Mouse (Mus musculus) midbrain, embryonic 10.5 days (tissue): ENCODE data around the gene Ccr7. TPM values are rescaled to one million over a fixed set of nuclear protein-coding genes. Genes with fewer than 3 reads are reported as not detected.

Experiments used
- DNase-seq: peaks from one replicate; pipeline ENCODE4 v3.0.0-alpha.2; 2017; ENCODE audit warnings: low spot score
- H3K27ac ChIP-seq: fragments of 300-500 bp; sonication (generic); replicated peaks from 2 replicates; pipeline ENCODE4 v1.5.1; 2016; ENCODE audit warnings: mild to moderate bottlenecking
- H3K27me3 ChIP-seq: fragments of 300-500 bp; sonication (generic); 2 replicates; pipeline ENCODE4 v1.6.1; 2016; ENCODE audit warnings: low read depth, mild to moderate bottlenecking; ENCODE audit not compliant: poor library complexity, severe bottlenecking
- H3K36me3 ChIP-seq: fragments of 300-500 bp; sonication (generic); 2 replicates; pipeline ENCODE4 v1.6.1; 2016; ENCODE audit warnings: mild to moderate bottlenecking, moderate library complexity
- H3K4me1 ChIP-seq: fragments of 300-500 bp; sonication (generic); 2 replicates; pipeline ENCODE4 v1.6.1; 2016
- H3K4me3 ChIP-seq: fragments of 300-500 bp; sonication (generic); 2 replicates; pipeline ENCODE4 v1.5.1; 2016; ENCODE audit warnings: mild to moderate bottlenecking, moderate library complexity
- H3K9me3 ChIP-seq: fragments of 300-500 bp; sonication (generic); replicated peaks from 2 replicates; pipeline ENCODE4 v1.6.1; 2016; ENCODE audit warnings: mild to moderate bottlenecking
- WGBS: fragments of 180-500 bp; shearing (Covaris S2); methylation state at CpG from one replicate; pipeline ENCODE4 v1.1.7; 2016; 5-methylcytosine and 5-hydroxymethylcytosine counted together
- polyA plus RNA-seq: library from polyadenylated mRNA; unstranded; fragments of >200 nt; fragmentation: Nextera tagmentation; extraction: Ambion mirVana; gene quantifications from 2 replicates; pipeline ENCODE4 v1.2.1, GENCODE M21; 2016

The Ccr7 gene
- polyA plus RNA-seq, 1 experiment from 2014 or later, result 0.14 TPM

DNA sequence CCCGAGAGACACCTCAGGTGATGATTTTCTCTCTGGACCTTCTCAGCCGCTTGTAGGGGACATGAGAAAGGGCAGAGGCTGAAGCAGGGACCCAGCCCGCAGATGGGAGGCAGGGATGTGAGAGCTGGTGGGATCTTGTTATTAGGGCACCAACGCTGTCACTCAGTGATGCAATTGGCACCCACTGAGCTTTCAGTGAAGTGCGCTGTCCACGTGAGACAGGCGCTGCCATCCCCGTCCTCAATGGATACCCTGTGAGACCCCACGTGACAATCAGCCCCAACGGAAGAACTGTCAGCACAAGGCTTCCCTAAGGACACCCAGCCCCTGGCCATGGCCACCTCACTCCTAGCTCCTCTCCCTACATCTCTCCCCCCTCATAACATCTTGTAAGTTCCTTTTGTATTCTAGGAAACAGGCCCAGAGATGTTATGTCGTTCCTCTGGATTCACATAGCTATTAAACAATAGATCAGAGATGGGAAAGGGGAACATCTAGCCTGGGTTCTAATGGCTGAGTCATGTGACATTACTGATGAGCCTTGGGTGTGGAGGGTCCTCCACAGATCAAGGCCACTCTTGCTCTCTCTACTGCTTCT, 3.4 kb downstream of the Ccr7 start:
- Histone ChIP-seq H3K27ac (0 out of 2 replicates have a peak overlapping the region, but pooled peaks have one; percentile 13), H3K9me3 (no peaks in the 10 kb centered on the region), H3K36me3 (no peaks in the 10 kb centered on the region), H3K4me1 (peaks cover 36% of the 10 kb centered on the region), H3K4me3 (no peak overlapping the region), H3K27me3 (peaks cover 7% of the 10 kb centered on the region; the same call in 1 of the 2 replicates)
- WGBS, result 73% methylated on average over 11 of the region's 11 CpGs
- no peak for DNase-seq

DNA sequence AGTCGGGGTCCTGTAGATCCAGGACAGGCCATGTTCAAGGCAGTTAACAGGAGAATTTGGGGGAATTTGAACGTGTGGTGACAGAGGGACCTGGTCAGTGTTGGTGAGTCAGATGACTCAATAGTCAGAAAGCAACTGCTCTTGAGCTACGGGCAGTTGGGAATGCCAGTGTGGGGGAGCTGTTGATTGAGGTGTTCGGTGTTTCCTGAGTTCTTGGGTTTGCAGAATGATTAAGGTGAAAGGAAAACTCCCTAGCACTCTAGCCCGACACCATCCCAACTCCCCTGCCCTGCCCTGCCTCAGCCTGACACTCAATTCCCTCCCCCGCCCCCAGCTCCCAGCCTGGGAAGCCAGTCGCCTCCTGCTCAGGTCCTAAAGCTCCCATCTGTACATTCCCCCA, 4.0 kb downstream of the Ccr7 start:
- WGBS, result 58% methylated on average over 7 of the region's 7 CpGs
- Histone ChIP-seq H3K4me3 (no peak overlapping the region), H3K27ac (0 out of 2 replicates have a peak overlapping the region, but pooled peaks have one; percentile 13), H3K27me3 (peaks cover 7% of the 10 kb centered on the region; the same call in 1 of the 2 replicates), H3K4me1 (peaks cover 36% of the 10 kb centered on the region), H3K9me3 (no peaks in the 10 kb centered on the region), H3K36me3 (no peaks in the 10 kb centered on the region)
- no peak for DNase-seq

DNA sequence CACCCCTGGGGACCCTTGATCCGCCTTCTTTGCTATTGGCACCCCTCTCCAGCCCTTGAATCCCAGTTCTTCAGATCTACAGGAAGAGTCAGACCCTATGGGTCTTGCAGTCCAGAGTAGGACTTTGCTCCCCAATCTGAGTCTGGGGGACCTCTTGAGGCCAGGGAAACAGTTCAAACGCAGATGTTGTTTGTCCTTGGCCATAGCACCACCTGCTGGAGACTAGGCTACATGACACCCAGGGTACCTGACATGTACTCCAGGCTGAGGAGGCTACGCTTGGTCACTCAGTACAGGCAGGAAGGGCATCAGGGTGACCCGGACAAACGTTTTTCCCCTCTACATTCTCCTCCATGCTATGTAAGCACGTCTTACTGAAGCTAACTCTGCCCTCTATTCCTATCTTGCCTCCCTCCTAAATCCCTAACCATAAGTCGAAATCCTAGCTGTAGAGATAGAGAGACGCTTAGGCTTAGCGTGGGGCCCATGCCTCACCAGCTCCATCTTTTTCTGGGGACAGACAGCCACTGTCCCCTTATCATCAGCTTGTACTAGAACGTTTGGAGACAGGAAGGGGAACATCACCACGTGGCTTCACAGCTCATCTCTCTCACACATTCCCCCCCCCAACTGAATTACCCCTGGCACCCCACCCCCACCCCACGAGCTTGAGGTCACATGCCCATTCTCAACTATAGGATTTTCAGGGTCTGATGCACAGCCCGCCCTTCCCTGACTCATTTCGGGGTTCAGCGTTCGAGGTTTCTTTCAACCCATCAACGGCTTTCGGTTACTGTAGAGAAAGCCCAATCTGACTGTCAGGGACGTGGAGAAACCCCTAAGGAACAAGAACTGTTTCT, 4.7 kb downstream of the Ccr7 start:
- Histone ChIP-seq H3K27ac (peak overlapping the region; percentile 82), H3K36me3 (no peaks in the 10 kb centered on the region), H3K27me3 (peaks cover 7% of the 10 kb centered on the region; the same call in 1 of the 2 replicates), H3K4me3 (no peak overlapping the region), H3K9me3 (no peaks in the 10 kb centered on the region), H3K4me1 (peaks cover 36% of the 10 kb centered on the region)
- 52% methylated on average over 19 of the region's 19 CpGs for WGBS
- DNase-seq, result peak; percentile 85

DNA sequence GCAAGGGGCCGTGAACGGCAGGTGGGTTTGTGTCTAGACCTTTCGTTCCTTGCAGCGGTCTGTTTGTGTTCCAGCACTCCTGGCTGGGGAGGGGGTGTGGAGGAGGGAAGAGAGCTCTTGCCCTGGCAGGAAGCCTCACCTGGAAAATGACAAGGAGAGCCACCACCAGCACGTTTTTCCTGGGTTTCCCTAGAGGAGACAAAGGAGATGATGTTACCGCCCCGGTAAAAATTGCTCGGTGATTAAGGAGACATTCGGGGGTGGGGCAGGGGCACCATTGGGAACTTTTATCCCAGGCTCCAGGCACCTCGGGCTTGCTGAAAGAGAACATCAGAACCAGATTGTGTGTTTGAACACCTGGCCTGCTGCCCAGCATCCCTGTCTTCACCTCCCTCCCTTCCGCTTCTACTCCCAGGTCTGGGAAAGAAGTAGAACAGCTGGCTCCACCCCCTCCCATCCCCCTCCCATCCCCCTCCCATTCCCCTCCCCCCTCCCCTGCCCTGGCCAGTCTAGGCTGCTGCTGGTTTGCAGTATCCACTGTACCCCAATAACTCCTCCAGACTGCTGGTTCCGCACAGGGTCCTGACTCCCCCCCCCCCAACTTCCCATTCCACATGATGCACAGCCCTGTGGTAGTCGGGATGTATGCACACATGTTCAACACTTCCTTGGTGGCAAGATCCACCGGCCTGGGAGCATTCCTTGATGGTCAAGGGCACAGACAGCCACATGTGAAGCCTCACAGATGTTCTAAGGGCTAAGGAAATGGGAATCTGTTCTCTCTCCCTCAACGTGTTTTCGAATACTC, 5.8 kb downstream of the Ccr7 start:
- Histone ChIP-seq H3K27me3 (peaks cover 7% of the 10 kb centered on the region; the same call in 1 of the 2 replicates), H3K9me3 (no peaks in the 10 kb centered on the region), H3K4me1 (peaks cover 36% of the 10 kb centered on the region), H3K27ac (peak overlapping the region; percentile 82), H3K36me3 (no peaks in the 10 kb centered on the region), H3K4me3 (no peak overlapping the region)
- WGBS, result 34% methylated on average over 16 of the region's 16 CpGs
- DNase-seq, result peak; percentile 24

DNA sequence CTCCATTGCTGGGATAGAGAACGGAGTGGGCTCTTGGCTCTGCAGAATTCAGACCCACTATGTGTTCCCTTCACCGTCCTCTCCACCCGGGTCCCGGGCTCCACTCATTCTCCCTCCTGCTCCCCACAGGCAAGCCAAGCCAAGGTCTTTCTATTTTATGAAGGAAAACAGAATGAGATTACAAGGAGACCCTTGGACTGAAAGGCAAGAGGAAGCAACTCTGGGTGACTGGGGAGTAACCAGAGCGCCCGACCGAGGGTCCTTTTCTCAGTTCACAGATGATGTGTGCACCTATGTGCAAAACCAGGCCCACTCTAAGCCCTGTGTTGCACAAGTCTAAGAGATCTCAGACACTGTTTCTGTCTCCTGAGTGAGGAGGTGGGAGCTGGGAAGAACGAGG, 6.5 kb downstream of the Ccr7 start:
- H3K36me3 ChIP-seq, result no peaks in the 10 kb centered on the region
- H3K4me3 ChIP-seq, result no peak overlapping the region
- no peaks in the 10 kb centered on the region for H3K9me3 ChIP-seq
- H3K4me1 ChIP-seq, result peaks cover 40% of the 10 kb centered on the region
- peak overlapping the region; percentile 82 for H3K27ac ChIP-seq
- WGBS, result 80% methylated on average over 8 of the region's 8 CpGs
- no peak for DNase-seq
- H3K27me3 ChIP-seq, result peaks cover 7% of the 10 kb centered on the region; the same call in 1 of the 2 replicates

DNA sequence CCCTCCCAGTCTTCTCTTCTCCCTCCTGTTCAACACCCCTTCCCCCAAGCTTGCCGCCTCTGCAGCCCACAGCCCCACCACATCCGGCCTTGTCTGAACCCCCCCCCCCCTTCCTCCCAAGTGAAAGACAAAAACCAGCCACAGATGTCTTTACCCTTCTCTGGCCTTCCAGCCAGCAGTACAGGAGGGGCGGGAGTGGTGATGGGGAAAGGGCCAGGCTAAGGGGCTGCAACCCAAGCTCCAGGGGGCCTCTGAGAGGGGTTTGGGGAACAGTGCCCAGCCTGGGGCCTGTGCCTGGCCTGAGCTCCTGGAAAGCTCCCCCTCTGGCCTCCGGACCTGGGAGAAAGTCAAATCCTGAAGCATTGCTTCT, 7.0 kb downstream of the Ccr7 start:
- WGBS, result 29% methylated on average over 4 of the region's 4 CpGs
- H3K36me3 ChIP-seq, result no peaks in the 10 kb centered on the region
- H3K27ac ChIP-seq, result peak overlapping the region; percentile 82
- H3K27me3 ChIP-seq, result peaks cover 7% of the 10 kb centered on the region; the same call in 1 of the 2 replicates
- DNase-seq, result peak; percentile 41
- peaks cover 43% of the 10 kb centered on the region for H3K4me1 ChIP-seq
- H3K4me3 ChIP-seq, result no peak overlapping the region
- H3K9me3 ChIP-seq, result no peaks in the 10 kb centered on the region

DNA sequence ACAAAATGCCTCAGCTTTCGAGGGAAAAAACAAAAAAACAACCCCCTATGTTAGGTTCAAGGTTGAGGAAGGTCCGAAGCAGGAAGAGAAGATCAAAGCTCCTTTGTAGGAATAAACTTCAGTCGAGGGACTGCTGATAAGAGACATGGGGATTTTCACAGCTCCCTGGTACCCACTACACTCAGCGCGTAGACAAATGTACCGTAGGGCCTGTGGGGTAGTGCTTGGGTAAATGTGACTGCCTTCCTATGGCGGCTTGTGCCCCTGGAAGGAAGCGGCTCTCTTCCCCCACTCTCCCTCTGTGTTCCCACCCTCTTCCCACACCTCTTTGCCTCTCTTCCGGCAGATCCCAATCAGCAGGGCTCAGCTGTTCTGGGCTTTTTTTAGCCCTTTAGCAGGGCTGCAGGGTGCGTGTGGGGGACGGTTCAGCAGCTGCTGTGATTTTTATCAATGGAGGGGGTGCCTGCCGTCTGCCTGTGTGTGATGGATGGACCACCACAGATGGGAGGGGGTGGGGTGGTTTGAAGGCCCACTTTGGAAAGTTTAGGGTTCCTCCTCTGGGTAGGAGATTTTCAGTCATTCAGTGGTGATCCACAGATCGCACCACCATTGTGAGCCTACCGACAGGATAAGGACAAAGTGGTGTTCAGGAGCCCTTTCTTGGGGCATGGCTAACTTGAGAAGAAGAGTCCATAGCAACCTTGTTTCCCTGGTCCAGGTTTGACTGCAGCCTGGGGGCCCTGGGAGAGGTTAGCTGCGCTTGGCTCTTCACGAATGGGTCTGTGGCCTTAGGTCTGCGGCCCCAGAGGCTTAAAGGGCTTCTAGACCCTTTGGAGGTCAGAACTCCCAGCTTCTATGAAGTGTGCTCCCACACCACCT, 7.6 kb downstream of the Ccr7 start:
- Histone ChIP-seq H3K27me3 (peaks cover 7% of the 10 kb centered on the region; the same call in 1 of the 2 replicates), H3K9me3 (no peaks in the 10 kb centered on the region), H3K4me1 (peaks cover 49% of the 10 kb centered on the region), H3K36me3 (no peaks in the 10 kb centered on the region), H3K4me3 (no peak overlapping the region; the same call in 1 of the 2 replicates), H3K27ac (peak overlapping the region; percentile 82)
- DNase-seq, result no peak
- 61% methylated on average over 17 of the region's 17 CpGs for WGBS

DNA sequence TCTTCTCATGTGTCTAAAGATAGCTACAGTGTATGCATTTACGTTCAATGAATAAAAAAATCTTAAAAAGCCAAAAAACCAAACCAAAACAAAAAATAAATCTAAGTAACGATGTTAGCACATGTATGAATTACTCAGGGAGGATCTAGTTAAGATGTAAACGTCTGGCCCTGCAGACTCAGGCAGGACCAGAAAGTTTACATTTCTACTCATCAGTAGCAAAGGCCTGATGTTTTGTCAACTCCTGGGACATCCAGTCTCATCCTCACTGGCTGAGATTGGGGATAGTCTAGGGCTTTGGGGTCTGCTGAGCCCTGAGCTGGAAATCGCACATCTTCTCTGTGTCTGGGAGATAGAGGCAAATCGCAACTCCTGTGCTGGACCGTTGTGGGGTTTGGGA, 8.3 kb downstream of the Ccr7 start:
- no peaks in the 10 kb centered on the region for H3K9me3 ChIP-seq
- peaks cover 7% of the 10 kb centered on the region; the same call in 1 of the 2 replicates for H3K27me3 ChIP-seq
- H3K27ac ChIP-seq, result peak overlapping the region; percentile 82
- WGBS, result 88% methylated on average over 6 of the region's 6 CpGs
- H3K36me3 ChIP-seq, result no peaks in the 10 kb centered on the region
- no peak for DNase-seq
- no peak overlapping the region for H3K4me3 ChIP-seq
- H3K4me1 ChIP-seq, result peaks cover 49% of the 10 kb centered on the region

DNA sequence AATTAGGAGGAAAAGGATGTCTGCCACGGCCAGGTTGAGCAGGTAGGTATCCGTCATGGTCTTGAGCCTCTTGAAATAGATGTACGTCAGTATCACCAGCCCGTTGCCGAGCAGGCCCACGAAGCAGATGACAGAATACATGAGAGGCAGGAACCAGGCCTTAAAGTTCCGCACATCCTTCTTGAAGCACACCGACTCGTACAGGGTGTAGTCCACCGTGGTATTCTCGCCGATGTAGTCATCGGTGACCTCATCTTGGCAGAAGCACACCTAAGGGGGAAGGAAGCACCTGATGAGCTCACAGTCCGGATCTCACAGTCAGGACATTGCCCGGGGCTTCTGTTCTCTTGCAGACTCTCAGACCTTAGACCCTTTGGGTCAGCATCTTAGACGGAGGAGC, 9.1 kb downstream of the Ccr7 start:
- DNase-seq, result no peak
- Histone ChIP-seq H3K4me3 (no peak overlapping the region), H3K36me3 (no peaks in the 10 kb centered on the region), H3K9me3 (no peaks in the 10 kb centered on the region), H3K27ac (no peak overlapping the region), H3K4me1 (peaks cover 49% of the 10 kb centered on the region), H3K27me3 (no peaks in the 10 kb centered on the region; the same call in 1 of the 2 replicates)
- 95% methylated on average over 16 of the region's 16 CpGs for WGBS

DNA sequence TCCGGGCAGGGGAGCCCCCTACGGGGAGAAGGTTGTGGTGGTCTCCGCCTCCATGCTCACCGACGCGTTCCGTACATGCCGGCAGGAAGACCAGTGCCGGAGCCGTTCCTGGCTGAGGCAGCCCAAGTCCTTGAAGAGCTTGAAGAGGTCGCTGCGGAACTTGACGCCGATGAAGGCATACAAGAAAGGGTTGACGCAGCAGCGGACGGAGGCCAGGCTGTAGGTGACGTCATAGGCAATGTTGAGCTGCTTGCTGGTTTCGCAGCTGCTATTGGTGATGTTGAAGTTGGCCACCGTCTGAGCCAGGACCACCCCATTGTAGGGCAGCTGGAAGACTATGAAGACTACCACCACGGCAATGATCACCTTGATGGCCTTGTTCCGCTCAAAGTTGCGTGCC, 9.9 kb downstream of the Ccr7 start:
- Histone ChIP-seq H3K27me3 (no peaks in the 10 kb centered on the region; the same call in 1 of the 2 replicates), H3K27ac (no peak overlapping the region), H3K36me3 (no peaks in the 10 kb centered on the region), H3K4me3 (no peak overlapping the region), H3K9me3 (no peaks in the 10 kb centered on the region), H3K4me1 (peaks cover 46% of the 10 kb centered on the region)
- WGBS, result 88% methylated on average over 23 of the region's 23 CpGs
- no peak for DNase-seq

DNA sequence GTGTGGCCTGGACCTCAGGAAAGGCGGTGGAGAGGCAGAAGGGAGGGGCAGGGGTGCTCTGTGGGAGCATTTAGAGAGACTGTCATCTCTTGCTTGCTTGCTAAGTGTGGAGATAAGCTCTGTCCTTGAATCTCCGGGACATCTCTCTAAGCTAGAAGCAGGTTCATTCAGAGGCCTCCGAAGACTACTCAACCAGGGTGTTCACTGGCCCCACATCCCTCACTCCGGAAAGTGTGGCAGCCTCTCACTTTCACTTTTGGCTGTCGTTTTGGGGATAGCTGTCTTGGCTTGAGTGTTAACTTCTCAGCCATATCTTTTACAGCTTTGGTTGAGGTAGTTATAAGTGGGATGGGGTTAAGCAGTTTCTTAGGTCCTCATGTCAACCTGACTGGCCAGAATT, 10.4 kb downstream of the Ccr7 start:
- H3K4me3 ChIP-seq, result no peak overlapping the region
- peaks cover 41% of the 10 kb centered on the region for H3K4me1 ChIP-seq
- DNase-seq, result no peak
- H3K27ac ChIP-seq, result no peak overlapping the region
- H3K27me3 ChIP-seq, result no peaks in the 10 kb centered on the region; the same call in 1 of the 2 replicates
- no peaks in the 10 kb centered on the region for H3K9me3 ChIP-seq
- H3K36me3 ChIP-seq, result no peaks in the 10 kb centered on the region
- WGBS, result 80% methylated on average over 5 of the region's 5 CpGs
